Mouse (Mus musculus) adrenal gland, adult 8-10 months (tissue): ENCODE measurements around the gene AC124108.1. TPM values are rescaled to one million over a fixed set of nuclear protein-coding genes. Genes with fewer than 3 reads are reported as not detected.

Experiments
- DNase-seq: peaks from one replicate; pipeline ENCODE4 v3.0.0; 2022
- total RNA-seq, 4 experiments: library from RNA; stranded (reverse); gene quantifications; 2 replicates each; pipeline ENCODE4 v1.2.4; 2022

AC124108.1 gene
- total RNA-seq, 4 experiments from 2014 or later = 0.10 to 0.17 (median 0.14) TPM

DNA sequence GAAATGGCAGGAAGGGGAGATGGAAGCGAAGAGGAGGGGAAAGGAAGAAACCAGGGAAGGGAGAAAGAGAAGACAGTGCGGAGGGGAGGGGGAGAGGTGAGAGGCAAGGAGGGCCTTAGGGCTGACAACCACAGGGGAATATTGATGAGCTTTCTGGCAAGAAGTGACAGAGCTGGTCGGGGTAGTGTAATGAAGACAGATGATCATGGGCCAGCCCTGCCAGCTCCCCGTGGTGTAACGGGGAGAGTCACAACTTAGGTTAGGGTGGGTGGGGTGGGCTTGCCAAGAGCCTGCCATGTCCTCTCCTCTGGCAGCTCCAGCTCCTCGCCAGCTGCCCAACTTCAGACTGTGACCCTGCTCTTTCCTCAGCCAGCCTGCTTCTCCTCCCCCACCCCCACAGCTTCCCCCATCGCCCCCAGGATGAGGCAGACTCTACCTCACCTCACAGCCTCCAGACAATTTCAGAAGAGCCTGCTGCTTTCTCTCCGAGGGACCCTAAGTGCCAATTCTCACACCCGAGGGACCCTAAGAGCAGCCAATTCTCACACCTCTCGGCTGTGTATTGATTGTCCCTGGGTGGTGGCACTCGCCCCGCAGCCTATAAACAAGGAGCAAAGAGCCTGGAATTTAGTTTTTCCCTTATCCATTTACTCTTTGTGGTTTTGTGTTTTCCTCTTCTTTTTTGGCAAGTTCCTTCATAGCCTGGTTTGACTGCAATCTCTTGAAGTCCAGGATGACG, 26.3 kb upstream of the AC124108.1 start:
- DNase-seq = no peak

DNA sequence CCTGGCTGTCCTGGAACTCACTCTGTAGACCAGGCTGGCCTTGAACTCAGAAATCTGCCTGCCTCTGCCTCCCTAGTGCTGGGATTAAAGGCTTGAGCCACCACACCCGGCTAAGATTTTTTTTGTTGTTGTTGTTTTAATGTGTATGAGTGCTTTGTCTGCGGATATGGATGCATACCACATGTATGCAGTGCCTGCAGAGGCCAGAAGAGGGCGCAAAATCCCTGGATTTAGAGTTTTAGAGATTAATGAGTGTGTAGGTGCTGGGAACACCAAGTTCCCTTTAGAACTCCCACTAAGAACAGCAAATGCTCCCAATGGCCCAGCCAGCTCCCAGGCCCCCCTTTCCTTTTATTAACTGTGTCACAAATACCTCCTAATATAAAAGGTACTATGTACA, 25.4 kb upstream of the AC124108.1 start:
- DNase-seq = no peak

DNA sequence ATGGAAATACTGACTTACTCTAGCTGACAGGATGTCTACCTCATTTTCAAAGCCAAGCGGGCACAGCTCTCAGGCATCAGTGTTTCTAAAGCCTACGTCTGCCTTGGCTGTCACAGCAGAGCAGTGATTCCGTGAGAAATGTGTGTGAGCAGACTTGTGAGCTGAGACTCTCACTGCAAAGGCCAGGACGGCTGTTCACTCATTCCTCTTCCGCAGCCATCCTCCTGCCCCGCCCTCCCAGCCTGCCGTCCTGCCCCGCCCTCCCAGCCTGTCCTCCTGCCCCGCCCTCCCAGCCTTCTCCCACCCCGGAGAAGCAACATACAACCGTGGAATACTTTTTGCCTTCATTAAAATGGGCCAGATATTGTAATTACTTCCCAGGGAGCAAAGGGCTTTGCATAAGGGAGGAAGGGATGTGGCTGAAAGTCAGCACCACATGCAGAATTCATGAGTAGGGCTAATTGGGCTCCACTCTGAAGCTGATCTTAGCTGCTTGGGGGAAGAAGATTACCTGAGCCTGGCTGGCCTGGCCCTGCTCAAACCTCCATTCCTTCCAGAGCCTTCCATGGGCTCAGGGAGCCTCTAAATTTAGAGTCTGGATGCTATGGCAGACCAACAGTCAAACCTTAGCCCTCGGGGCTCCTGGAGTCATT, 23.0 kb upstream of the AC124108.1 start:
- DNase-seq = no peak

DNA sequence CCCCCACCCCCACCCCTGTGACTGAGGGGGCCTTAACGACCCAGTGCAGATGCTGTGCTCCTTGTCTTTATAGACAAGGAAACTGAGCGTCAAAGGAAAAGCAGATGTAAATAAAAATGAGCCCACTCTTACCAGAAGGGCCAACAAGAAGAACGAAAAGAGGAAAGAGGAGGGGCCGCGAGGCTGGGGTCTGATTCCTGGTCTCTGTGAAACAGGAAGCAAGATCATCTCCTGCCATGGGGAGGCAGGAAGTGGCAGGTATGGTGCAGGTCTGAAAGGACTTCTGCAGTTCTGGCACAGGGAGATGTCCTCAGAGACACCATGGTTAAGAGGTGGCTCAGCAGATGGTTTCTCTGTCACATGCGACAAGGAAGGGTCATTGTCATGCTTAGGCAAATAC, 20.6 kb upstream of the AC124108.1 start:
- no peak for DNase-seq

DNA sequence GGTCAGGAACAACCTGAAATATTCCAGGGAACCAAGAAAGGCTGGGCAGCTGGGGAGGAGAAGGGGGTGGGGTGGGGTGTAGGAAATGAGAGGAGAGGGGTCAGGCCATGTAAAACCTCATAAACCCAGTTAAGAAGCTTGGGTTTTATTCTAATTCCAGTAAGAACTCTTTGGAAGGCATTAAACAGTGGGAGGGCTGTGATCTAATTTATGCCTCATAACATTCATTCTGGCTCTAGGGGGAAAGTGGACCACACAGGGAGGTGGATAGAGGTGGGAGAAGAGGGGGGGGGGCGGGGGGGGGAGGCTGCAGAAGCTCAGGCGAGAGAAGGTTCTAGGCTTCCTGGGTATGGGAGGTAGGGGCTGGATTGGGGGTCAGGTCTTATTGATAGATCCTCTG, 19.6 kb upstream of the AC124108.1 start:
- DNase-seq = no peak

DNA sequence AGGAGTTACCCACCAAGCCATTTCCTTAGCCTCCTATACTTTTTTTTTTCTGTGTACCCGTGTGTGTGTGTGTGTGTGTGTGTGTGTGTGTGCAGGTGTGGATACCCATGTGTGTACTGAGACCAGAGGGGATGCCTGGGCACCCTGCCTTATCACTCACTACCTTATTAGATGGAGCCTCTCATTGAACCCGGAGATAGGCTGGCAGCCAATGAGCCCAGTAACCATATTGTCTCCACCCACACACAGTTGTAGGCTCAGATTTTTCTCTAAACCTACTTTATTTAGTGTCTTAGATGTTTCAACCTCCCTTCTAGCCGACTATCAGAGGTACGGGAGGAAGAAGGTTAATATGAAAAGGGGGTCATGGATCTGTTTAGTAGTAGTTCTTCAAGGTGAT, 5.0 kb upstream of the AC124108.1 start:
- no peak for DNase-seq

DNA sequence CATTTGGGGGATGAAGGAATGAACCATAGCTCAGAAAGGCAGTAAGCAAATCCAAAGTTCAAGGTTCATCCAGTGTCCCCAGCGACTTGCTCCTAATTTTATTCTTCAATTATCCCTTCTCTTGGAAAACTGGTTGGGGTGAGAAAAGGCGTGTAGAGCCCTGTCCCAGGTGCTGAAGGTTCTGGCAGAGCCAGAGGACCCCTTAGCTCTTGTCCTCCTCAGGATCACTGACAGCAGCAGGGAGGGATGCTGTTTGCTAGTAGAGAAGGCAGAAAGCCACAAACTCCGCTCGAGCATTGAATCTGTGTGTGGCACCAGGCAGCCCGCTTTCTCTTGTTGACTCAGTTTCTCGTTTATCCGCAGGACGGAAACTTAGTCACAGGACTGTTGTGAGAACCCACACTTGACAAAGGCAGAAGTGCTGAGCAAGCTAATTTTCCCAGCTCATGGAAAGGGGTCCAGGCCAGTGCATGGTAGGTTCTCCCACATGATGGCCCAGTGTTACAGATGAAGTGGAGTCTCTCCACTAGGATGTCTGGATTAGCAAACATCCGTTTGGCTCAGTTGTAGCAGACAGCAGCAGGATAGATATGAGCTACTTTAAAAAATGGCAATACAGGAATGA, 2.7 kb upstream of the AC124108.1 start:
- DNase-seq = no peak

DNA sequence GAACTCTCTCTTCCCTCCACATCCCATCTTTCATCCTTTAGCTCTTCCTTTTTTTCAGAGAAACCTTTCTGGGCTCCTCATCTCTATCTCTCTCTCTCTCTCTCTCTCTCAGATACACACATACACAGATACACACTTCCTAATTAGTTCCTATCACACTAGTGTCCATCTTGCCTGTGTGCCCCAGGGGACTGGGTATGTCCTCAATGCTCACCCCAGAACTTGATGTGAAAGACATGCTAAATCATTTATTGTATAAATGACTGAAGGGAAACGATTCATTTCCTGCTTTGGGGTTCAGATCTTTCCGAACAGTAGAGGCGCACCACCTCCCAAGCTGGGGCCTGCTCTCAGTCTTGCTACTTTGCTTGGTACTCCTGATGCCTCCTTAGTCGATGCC, 2.0 kb upstream of the AC124108.1 start:
- DNase-seq = no peak

DNA sequence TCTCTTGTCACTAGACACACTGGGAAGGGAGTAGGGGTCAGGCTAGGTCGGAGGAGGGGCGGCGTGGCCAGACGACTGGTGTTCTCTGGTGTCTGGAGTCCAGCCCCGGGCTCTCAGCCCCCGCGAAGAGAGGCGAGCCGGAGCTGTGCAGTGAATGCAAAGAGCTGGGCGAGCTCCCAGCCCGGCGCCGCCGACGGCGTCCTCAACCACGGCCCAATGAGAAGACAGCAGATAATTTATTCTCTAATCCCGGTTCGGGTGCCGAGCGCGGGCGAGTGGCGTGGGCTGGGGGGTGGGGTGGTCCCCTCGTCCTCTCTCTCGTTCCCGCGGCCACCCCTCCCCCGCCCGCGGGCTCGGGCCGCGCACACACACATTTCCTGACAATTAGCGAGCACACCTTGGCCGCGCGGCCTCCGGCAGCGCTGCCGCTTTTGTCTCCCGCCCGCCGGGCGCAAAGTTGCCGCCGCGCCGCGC, 1.2 kb upstream of the AC124108.1 start:
- no peak for DNase-seq

DNA sequence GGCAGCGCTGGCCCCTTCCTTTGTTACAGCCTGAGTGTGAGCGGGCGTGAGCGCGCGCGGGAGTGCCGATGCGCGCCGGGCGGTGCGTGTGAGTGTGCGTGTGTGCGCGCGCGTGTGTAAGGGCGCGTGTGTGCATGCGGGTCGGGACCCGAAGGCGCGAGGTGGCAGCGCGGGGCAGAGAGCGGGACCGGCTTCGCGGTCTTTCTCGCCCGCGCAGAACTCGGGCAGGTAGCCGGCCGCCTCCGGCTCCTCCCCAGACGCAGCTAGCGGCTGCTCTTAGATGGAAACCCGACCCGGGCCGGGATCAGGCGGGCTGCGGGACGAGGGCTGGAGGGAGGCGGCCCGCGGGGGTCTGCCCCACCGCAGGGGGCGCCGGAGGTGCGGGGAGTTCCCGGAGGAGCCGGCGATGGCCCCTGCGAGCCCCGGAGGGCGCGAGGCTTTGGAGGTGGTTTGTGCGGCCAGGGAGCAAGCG, 600 bp upstream of the AC124108.1 start:
- no peak for DNase-seq

DNA sequence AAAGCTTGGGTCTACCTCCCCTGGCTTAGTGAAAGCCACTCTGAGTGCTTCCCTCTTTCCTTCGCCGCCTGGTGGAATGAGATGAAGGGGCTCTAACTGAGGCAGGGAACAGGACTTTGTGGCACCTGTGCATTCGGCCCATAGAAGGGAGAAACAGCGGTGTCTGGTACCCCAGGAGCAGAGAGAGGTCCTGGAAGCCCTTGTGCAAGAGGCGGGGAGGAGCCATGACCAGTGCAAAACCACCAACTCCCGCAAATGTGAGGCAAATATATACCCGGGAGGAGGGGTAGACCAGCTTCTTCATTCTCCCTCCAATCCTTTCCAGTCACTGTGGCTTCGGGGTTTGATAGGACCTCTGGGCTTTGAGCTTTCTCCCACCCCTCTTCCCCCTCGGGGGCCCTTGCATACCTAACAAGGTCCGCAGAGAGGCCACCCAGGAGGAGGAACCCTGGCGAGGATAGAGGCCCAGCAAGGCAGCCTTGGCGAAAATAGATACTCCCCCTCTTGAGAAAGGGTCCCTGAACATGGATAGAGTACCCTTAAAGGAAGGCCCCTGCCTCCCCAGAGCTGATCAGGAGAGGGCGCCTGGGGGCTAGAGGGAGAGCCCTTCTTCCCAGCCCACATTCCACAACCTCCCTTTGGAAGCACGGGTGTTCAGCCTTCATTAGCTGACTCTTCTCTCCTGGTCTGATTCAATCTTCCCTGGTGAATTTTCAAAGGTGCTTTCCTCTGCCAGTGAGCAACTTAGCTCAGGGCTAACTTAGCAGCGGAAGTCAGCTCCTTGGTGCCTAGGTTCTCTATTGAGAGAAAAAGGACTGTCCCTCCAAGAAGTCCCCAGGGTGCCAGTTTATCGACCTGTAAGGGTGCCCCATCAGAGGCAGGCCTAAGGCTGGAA, 776 bp downstream of the AC124108.1 start:
- no peak for DNase-seq

DNA sequence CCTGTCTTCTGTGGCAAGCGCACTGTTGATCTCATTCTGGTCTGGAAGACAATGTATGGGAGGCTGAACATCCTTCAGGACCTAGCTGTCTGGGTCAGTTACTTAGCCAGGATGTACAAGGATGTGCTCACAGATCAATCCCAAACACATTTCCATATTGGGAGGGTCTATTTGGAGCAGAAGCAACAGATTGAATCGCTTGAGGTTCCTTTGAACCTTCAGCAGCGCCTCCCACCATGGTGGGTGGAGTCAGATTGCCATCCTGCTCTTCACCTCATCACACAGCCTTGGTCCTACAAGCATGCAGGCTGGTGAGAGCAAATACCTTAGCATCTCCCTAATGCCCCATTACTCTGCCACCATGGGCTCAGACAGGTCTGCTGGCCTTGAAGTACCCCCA, 2.5 kb downstream of the AC124108.1 start:
- no peak for DNase-seq

DNA sequence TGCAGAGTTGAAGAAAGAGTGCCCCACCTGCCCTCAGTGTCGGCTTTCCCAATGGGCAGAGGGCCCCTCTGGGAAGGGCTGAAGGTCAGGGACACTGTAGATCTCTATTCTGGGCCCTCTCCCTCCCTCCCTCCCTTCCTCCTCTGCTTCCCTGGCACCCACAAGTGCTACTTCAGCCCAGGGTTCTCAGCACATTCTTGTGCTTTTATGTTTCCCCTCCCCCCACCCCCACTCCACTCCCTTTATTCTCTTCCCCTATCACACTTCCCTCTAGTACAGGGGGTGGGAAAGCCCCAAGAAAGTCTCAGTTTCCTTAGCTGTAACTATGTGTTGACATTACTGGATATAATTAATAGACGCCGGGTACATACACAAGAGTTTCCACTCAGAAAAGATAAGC, 3.4 kb downstream of the AC124108.1 start:
- no peak for DNase-seq

DNA sequence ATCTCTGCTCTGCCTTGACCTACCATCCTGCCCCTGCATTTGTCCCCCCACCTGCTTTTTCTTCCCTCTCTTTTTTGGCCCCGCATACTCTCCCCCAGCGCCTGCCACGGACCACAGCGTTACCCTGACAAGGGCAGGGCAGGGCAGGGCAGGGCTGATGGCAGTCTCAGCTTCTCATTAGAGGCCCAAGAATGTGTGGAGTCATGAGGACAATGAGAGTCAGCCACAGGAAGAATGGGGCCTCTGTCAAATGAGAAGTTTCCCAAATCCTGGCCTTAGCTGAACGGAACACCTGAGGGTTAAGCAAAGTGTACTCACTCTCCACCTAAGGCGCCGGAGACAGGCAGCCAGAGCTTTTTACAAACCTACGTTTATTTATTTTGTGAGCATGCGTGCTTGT, 3.8 kb downstream of the AC124108.1 start:
- DNase-seq = no peak

DNA sequence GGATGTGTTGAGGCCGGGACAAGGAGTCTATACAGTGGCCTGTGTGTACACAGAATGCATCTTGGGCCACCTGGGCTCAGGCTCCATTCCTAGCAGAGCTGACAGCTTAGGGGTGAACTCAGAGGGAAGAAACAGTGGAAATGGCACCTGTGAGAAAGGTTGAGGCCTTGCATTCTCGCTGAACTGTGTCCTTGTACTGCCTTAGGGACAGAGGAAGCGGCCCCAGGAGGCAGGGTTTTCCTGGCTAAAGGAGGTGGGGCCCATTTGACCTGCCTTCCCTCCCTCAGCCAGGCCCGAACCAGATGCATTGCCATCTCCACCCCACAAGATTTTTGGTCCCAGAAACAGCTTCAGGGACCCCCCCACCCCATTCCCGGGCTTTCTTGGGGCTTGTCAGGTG, 4.4 kb downstream of the AC124108.1 start:
- DNase-seq = no peak

DNA sequence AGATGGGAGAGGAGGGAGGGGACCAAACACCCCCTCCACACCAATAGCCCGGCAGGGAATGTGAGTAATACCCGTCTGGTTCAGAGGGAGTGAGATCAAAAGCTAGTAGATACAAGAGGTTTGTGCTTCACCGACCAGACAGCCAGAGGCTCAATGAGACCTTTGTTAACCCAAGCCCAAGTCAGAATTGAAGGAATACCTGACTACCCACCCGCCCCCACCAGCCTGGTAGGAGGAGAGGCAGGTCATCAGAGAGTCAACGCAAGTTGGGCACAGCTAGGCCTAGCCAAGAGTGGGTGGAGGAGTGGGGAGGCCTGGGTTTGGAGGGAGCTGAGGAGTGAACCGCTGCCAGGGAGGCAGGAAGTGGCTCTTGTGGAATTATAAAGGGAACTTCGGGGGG, 5.1 kb downstream of the AC124108.1 start:
- DNase-seq = no peak

DNA sequence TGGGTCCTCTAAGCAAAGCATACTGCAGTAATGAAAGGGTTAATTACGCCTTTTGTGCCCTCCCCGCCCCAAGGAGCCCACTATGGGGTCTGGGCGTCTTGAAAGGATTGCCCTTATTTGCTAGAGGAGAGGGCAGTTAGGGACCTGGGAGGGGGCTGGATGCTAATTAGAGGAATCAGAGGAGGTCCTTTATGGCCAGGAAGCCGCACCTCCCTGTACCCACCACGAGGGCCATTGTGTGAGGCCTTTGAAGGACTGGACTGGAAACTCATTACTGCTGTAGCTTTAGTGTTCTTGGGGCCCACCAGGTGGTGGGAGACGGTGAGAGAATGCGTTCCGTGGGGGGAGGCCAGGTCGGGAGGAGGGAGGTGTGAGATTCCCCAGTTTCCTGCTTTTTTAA, 6.4 kb downstream of the AC124108.1 start:
- no peak for DNase-seq

DNA sequence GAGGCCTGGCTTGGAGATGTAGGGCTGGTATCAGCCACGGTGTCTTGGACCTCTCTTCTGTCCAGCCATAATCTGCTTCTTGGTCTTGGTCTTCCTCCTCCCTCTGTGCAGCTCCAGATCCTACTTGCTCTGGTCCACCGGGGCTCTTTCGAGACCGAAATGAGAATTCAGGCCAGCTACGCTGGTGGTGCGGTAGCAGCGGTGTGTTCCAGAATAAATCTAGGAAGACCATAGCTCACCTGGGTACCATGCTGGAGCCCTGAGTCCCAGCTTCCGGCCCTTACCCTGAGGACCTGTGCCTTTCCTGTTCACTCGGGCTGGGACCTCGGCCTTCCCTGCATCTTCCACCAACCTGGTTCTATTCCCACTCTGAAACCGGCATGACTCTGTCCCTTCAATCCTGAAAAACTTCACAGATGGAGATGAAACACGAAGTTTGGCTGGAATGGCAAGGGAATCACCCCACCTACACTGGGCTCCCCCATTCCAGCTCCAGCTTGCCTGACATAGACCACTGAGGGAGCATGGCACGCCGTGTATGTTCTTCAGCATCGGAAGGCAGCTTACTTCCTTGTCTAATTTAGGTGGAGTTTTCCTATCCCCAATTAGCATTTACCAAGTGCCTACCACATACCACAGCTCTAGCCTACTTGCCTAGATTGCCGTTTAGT, 7.3 kb downstream of the AC124108.1 start:
- DNase-seq = no peak

DNA sequence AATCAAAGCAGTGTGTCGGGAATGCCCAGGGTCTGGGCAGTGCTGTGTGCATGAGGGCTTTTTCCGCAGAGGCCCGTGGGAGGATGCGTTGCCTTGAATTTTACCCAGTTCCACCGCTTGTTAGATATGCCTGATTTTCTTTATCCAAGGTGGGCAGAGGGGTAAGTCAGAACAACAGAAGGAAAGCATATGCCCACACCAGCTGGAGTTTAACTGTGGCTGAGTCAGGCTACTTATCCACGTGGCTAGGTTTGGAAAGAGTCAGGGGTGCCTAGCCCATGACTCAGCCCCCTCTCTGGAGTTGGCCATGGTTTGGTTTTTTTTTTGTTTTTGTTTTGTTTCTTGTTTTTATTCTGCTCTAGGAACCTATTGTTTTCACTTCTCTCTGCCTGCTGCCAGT, 8.0 kb downstream of the AC124108.1 start:
- DNase-seq = no peak

DNA sequence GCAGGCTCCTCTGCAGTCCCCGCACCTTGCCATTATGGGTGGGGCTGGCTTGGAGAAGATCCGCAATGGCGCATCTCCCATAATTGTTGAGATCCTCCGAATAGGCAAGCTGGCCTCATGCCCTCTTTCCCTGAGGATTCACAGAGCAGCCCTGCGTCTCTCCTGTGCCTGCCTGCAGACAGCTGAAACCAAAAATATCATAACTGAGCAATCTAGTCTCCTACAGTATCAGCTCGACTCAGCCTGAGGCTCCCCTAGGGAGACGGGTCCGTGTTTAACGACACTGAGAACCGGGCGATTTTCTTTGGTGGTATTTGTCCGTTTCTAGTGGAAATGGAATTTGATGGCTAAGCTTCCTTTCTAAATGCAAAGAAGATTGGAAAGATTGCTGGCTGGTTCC, 8.7 kb downstream of the AC124108.1 start:
- DNase-seq = no peak

DNA sequence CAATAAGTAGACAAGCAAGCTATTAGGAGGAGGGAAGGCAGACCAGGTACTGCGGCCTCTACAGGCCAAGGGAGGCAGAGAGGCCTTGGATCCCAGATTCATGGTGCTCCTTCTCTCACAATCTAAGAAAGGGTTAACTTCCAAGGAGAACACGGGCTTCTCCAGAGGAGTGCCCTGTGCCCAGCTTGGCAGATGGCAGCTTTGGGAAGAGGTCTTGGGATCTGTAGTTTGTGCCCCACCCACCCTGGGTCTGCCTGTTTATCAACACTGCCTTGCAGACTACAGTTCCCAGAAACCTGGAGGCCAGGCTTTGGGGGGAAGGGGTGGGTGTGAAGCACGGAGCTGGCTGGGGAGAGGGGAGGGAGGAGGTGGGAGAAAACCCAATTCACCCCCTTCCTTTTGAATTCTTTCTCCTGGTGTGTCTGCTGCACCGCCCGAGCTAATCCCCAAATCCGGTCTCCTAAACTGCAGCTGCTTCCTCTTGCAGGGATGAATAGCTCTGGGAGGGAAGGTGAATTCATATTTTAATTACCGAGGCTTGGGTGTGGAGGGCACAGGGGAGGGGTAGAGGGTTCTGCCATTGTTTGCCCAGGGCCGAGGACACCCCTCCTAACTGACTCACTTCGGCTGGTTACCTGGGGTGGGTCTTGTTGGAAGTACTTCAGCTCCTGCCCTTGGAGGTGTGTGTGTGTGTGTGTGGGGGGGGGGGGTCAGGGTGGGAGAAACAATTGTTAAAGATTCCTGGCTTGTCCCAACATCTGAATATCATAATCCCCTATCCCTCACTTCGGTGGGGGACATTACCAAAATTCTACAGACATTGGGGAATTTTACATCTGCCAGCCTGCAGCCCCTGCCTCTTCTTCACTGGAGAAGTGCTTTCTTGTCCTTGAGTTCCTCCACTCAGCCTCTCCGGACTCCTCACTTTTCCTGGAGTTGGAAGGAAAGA, 9.6 kb downstream of the AC124108.1 start:
- DNase-seq = no peak
